Mouse (Mus musculus) forebrain, embryonic 13.5 days (tissue): Measurements from ENCODE around the gene Vps13c. TPM values are rescaled to one million over a fixed set of nuclear protein-coding genes. Genes with fewer than 3 reads are reported as not detected.

ENCODE experiments used
- ATAC-seq: fragments of 200-750 bp; cut with Nextera tagmentation; 2 replicates; pipeline ENCODE4 v1.8.0; 2017
- H3K27ac ChIP-seq: fragments of 300-500 bp; sonication (generic); 2 replicates; pipeline ENCODE4 v1.5.1; 2015; ENCODE audit warnings: inconsistent platforms, mild to moderate bottlenecking, moderate library complexity
- H3K27me3 ChIP-seq: fragments of 300-500 bp; sonication (generic); 2 replicates; pipeline ENCODE4 v1.6.1; 2015; ENCODE audit warnings: mild to moderate bottlenecking, inconsistent platforms
- H3K36me3 ChIP-seq: fragments of 300-500 bp; sonication (generic); 2 replicates; pipeline ENCODE4 v1.6.1; 2015; ENCODE audit warnings: mild to moderate bottlenecking, inconsistent platforms; ENCODE audit not compliant: poor library complexity, severe bottlenecking
- H3K4me1 ChIP-seq: fragments of 300-500 bp; sonication (generic); 2 replicates; pipeline ENCODE4 v1.6.1; 2015; ENCODE audit warnings: inconsistent platforms
- H3K4me2 ChIP-seq: fragments of 300-500 bp; sonication (generic); 2 replicates; pipeline ENCODE4 v1.6.1; 2015; ENCODE audit warnings: inconsistent platforms, mild to moderate bottlenecking, moderate library complexity
- H3K4me3 ChIP-seq: fragments of 300-500 bp; sonication (generic); 2 replicates; pipeline ENCODE4 v1.5.1; 2015; ENCODE audit warnings: mild to moderate bottlenecking, inconsistent platforms
- H3K9ac ChIP-seq: fragments of 300-500 bp; sonication (generic); 2 replicates; pipeline ENCODE4 v1.6.1; 2015; ENCODE audit warnings: mild to moderate bottlenecking, inconsistent platforms
- H3K9me3 ChIP-seq: fragments of 300-500 bp; sonication (generic); replicated peaks from 2 replicates; pipeline ENCODE4 v1.6.1; 2016; ENCODE audit warnings: inconsistent platforms
- WGBS: fragments of 180-500 bp; shearing (Covaris S2); methylation state at CpG from one replicate; pipeline ENCODE4 v1.1.7; 2015; 5-methylcytosine and 5-hydroxymethylcytosine counted together
- polyA plus RNA-seq: library from polyadenylated mRNA; unstranded; fragments of >200 nt; fragmentation: Nextera tagmentation; extraction: Ambion mirVana; gene quantifications from 2 replicates; pipeline ENCODE4 v1.2.1, GENCODE M21; 2015

The Vps13c gene
- polyA plus RNA-seq, 1 experiment from 2014 or later = 8.1 TPM

GRCm38 (mm10) chr9:68006566-68006965, 166.4 kb downstream of the Vps13c start:
- H3K27me3 ChIP-seq = no peaks in the 10 kb centered on the region
- WGBS = 94% methylated on average over 7 of the region's 7 CpGs
- ATAC-seq = no peak
- no peaks in the 10 kb centered on the region for H3K4me1 ChIP-seq
- H3K4me2 ChIP-seq = no peak overlapping the region
- H3K9ac ChIP-seq = no peak overlapping the region
- no peak overlapping the region for H3K27ac ChIP-seq
- H3K36me3 ChIP-seq = no peaks in the 10 kb centered on the region
- no peak overlapping the region for H3K4me3 ChIP-seq
- H3K9me3 ChIP-seq = no peaks in the 10 kb centered on the region

GRCm38 (mm10) chr9:68014991-68015396, 174.8 kb downstream of the Vps13c start:
- Histone ChIP-seq H3K4me3 (no peak overlapping the region), H3K27me3 (peaks cover 6% of the 10 kb centered on the region; the same call in 1 of the 2 replicates), H3K9ac (no peak overlapping the region), H3K4me1 (no peaks in the 10 kb centered on the region), H3K36me3 (no peaks in the 10 kb centered on the region), H3K4me2 (no peak overlapping the region), H3K9me3 (no peaks in the 10 kb centered on the region), H3K27ac (no peak overlapping the region)
- ATAC-seq = 0 out of 2 replicates have a peak, but pooled peaks have one; percentile 19
- WGBS = 10% methylated on average over 11 of the region's 11 CpGs

GRCm38 (mm10) chr9:68016255-68016954, 176.2 kb downstream of the Vps13c start:
- no peaks in the 10 kb centered on the region for H3K9me3 ChIP-seq
- H3K4me1 ChIP-seq = no peaks in the 10 kb centered on the region
- no peak overlapping the region for H3K27ac ChIP-seq
- WGBS = 47% methylated on average over 5 of the region's 5 CpGs
- peaks cover 6% of the 10 kb centered on the region; the same call in 1 of the 2 replicates for H3K27me3 ChIP-seq
- no peak overlapping the region for H3K4me2 ChIP-seq
- no peak overlapping the region for H3K4me3 ChIP-seq
- ATAC-seq = peak; percentile 82
- H3K36me3 ChIP-seq = no peaks in the 10 kb centered on the region
- H3K9ac ChIP-seq = no peak overlapping the region

- no peaks in the 10 kb centered on the region for H3K9me3 ChIP-seq
- WGBS = 90% methylated on average over 8 of the region's 8 CpGs
- peaks cover 3% of the 10 kb centered on the region; the same call in 1 of the 2 replicates for H3K27me3 ChIP-seq
- H3K4me1 ChIP-seq = no peaks in the 10 kb centered on the region
- H3K4me2 ChIP-seq = no peak overlapping the region
- no peak for ATAC-seq
- no peak overlapping the region for H3K27ac ChIP-seq
- H3K36me3 ChIP-seq = no peaks in the 10 kb centered on the region
- H3K9ac ChIP-seq = no peak overlapping the region
- no peak overlapping the region for H3K4me3 ChIP-seq
These were observed 180.7 kb downstream of the Vps13c start for GRCm38 (mm10) chr9:68020776-68021365.

GRCm38 (mm10) chr9:68022311-68023043, 182.3 kb downstream of the Vps13c start:
- 86% methylated on average over 9 of the region's 9 CpGs for WGBS
- no peaks in the 10 kb centered on the region for H3K9me3 ChIP-seq
- H3K4me3 ChIP-seq = no peak overlapping the region
- no peak overlapping the region for H3K9ac ChIP-seq
- ATAC-seq = no peak
- no peak overlapping the region for H3K27ac ChIP-seq
- no peaks in the 10 kb centered on the region for H3K27me3 ChIP-seq
- H3K4me1 ChIP-seq = no peaks in the 10 kb centered on the region
- H3K4me2 ChIP-seq = no peak overlapping the region
- no peaks in the 10 kb centered on the region for H3K36me3 ChIP-seq

GRCm38 (mm10) chr9:68028631-68029030, 188.4 kb downstream of the Vps13c start:
- Histone ChIP-seq H3K4me2 (no peak overlapping the region), H3K27me3 (no peaks in the 10 kb centered on the region), H3K36me3 (no peaks in the 10 kb centered on the region), H3K9me3 (no peaks in the 10 kb centered on the region), H3K4me1 (no peaks in the 10 kb centered on the region), H3K4me3 (no peak overlapping the region), H3K9ac (no peak overlapping the region), H3K27ac (no peak overlapping the region)
- WGBS = 82% methylated on average over 4 of the region's 4 CpGs
- no peak for ATAC-seq

- H3K9ac ChIP-seq = no peak overlapping the region
- WGBS = 65% methylated on average over 5 of the region's 5 CpGs
- H3K4me1 ChIP-seq = peaks cover 9% of the 10 kb centered on the region; the same call in 1 of the 2 replicates
- ATAC-seq = no peak
- H3K36me3 ChIP-seq = no peaks in the 10 kb centered on the region
- no peak overlapping the region for H3K4me2 ChIP-seq
- H3K4me3 ChIP-seq = no peak overlapping the region
- H3K27ac ChIP-seq = no peak overlapping the region
- H3K9me3 ChIP-seq = no peaks in the 10 kb centered on the region
- H3K27me3 ChIP-seq = no peaks in the 10 kb centered on the region
These were observed 193.6 kb downstream of the Vps13c start for GRCm38 (mm10) chr9:68033771-68034170.

Other genes starting within 250 kb of the Vps13c start
- gene C2cd4b, start 81.0 kb upstream of the Vps13c start, polyA plus RNA-seq = 0.15 TPM in 1 of 2 replicates, not detected in the other
- gene C2cd4a, start 8.1 kb upstream of the Vps13c start, polyA plus RNA-seq = not detected in 2 replicates